Mouse (Mus musculus): Measurements from ENCODE around the gene 4933402N03Rik.

The 4933402N03Rik gene

DNA sequence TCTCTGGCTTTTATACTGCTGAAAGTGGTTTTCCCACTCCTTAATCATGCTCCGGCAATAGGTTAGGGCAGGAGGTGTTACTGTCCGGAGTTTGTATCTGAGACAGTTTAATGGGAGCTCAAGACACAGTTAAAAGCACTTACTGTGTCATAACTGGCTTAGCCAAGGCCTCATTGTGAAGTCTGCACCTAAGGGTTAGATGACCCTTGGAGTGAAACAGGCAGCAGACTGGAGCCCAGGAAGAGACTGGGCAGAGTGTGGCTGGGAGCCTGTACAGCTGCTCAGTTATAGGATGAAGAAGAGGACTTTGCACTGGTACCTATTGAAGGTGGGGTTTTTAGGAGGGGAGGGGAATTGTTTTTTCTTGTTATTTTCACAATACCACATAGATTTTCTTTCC lies at the start of gene 4933402N03Rik:
Gene 4933402N03Rik (minus strand): TSS at position 101 of the 400 bp plus-strand sequence.
- DNase-seq (ENCODE audit: low read depth, low spot score): no peak

- no peak for DNase-seq (ENCODE audit: low read depth, low spot score)
These were observed 41.9 kb upstream of the 4933402N03Rik start for GRCm38 (mm10) chr7:131187996-131188395.

DNA sequence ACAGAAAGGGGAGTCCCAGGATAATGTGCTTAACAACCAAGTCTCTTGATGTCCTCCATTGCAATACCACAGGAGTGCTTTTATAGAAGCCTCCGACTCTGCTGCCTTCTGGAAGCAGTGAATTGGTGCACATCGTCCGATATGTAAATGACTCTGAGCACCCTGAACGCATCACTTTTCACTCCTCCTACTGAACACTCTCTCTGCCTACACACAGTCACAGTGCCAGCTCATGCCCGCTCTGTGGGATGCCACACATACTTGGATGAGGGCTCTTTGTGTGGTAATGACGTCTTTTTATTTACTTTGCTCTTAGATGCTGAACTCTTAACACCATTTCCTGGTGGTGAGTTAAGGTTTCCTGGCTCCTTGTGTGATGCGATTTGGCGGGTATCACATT lies 40.9 kb upstream of the 4933402N03Rik start:
- DNase-seq (ENCODE audit: low read depth, low spot score): peak; percentile 50

DNA sequence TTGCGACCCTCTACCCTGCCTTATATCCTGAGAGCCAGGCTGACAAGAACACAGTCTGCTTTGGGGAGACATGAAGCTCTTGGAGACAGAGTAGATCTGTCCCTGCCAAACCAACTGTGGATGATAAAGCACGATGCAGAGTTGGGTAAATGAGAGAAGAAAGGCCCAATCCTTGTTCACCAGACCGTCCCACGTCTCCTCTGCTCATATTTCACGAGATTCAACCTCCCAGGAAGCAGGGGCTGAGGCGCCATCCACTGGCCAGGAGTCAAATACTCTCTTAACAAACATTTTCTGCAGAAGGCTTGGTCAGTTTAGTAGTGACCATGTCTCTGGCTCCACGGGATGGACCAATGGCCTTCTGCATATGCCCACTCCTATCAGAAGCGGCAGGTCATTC lies 38.2 kb upstream of the 4933402N03Rik start:
- no peak for DNase-seq (ENCODE audit: low read depth, low spot score)

DNA sequence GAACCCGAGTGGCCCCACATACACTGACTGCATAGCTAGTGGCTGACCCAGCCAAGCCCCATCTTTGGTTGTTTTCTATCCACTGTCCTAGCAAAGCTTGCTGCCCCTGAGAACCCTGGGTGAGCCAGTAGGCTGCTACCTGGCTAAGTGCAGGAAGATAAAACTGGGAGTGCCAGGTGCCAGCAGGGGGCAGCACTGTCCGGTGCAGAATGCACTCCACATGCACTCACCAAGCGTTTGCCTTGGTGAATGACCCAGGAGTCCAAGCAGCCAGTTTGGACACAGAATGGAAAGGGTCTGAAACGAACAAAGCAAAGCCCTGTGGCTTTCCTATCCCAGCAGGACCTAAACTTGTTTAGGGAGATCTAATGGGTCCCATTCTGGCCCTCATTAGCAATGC lies 36.6 kb upstream of the 4933402N03Rik start:
- no peak for DNase-seq (ENCODE audit: low read depth, low spot score)

DNA sequence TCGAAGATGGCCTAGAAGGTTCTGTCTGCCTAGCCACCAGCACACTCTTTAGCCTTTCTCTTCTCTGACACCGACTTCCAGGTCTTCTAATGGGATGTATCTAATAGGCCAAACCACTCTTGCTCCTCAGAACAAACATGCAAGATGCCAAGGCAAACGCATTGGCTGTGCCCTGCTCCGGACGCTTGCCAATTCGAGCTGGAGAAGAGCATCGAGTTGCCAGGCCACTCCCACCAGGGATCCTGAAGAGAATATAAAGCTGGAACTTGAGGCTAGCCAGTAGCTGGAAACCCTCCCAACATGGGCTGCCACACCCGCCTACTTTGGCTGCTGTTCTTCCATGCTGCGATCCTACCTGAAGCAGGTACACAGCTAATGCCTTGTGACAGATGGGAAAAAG lies 28.0 kb upstream of the 4933402N03Rik start, which contains the start of gene 5430419D17Rik:
Gene 5430419D17Rik (plus strand): TSS at position 282 of the 400 bp plus-strand sequence.
- no peak for DNase-seq (ENCODE audit: low read depth, low spot score)

GRCm38 (mm10) chr7:131169099-131169498 lies 23.0 kb upstream of the 4933402N03Rik start:
- no peak for DNase-seq (ENCODE audit: low read depth, low spot score)

GRCm38 (mm10) chr7:131167771-131168170 lies 21.7 kb upstream of the 4933402N03Rik start:
- DNase-seq (ENCODE audit: low read depth, low spot score): no peak

GRCm38 (mm10) chr7:131162251-131162650 lies 16.1 kb upstream of the 4933402N03Rik start:
- DNase-seq (ENCODE audit: low read depth, low spot score): no peak

GRCm38 (mm10) chr7:131153044-131153443 lies 6.9 kb upstream of the 4933402N03Rik start:
- no peak for DNase-seq (ENCODE audit: low read depth, low spot score)

DNA sequence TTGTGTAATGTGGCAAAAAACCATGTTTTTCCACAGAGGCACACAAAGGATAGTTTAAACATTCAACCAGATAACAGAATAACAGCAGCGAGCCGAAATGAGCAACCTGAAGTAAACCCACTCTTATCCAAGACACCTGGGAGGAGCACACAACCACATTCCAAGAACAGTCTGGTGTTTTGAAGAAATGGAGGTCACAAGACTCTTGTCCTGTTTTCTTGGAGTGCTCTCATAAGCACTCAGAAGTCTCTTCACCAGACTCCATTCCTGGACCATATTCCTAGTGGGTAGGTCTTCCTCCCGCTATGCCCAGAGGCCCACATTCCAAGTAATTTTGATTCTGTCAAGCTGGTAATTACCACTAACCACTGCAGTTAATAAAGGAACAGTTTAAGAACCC lies 4.1 kb upstream of the 4933402N03Rik start:
- no peak for DNase-seq (ENCODE audit: low read depth, low spot score)

- DNase-seq (ENCODE audit: low read depth, low spot score): no peak
These were observed 12.9 kb downstream of the 4933402N03Rik start for GRCm38 (mm10) chr7:131133181-131133580.

GRCm38 (mm10) chr7:131130021-131130420 lies 16.1 kb downstream of the 4933402N03Rik start:
- no peak for DNase-seq (ENCODE audit: low read depth, low spot score)

DNA sequence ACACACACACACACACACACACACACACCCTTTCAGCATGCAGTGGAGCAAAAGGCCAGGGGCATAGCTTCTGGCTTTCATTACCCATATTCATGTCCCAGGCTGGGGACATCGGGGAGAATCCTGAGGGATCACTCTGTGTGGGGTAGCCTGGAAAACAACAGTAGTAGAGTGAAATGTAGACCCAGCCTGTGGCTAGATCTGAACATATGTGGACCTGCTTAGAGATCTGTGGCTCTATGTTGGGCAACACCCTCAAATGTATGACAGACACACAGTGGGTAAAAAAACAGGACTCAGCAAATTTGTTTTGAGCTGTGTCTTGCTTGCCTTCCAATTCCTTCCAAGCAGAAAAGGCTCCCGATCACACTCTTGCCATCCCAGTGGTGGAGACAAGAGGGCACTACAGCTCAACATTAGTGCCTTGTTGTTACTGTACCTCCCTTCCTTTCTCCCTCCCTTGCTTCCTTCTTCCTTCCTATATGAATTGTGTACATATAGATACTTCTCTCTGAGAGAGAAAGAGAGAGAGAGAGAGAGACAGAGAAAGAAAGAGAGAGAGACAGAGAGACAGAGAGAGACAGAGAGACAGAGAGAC lies 23.8 kb downstream of the 4933402N03Rik start:
- DNase-seq (ENCODE audit: low read depth, low spot score): no peak

DNA sequence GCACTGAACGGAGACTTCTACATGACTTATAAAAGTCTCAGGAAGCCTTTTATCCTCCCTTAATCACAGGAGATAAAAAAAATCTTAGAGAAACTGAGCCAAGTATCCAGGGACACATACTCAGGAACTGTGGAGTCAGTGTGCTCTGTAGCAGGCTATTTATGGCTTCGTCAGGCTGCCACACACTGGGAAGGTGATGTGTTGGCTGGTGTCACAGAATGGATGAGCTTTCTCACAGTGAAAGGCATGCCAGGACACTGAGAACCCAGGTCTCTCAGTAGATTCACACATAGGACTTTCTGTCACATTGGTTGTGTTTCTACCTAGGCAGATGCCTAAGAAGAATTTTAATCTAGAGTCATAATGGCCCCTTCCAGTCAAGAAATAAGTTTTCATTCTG lies 31.7 kb downstream of the 4933402N03Rik start:
- peak; percentile 23 for DNase-seq (ENCODE audit: low read depth, low spot score)

- no peak for DNase-seq (ENCODE audit: low read depth, low spot score)
These were observed 32.4 kb downstream of the 4933402N03Rik start for GRCm38 (mm10) chr7:131113676-131114075.

DNA sequence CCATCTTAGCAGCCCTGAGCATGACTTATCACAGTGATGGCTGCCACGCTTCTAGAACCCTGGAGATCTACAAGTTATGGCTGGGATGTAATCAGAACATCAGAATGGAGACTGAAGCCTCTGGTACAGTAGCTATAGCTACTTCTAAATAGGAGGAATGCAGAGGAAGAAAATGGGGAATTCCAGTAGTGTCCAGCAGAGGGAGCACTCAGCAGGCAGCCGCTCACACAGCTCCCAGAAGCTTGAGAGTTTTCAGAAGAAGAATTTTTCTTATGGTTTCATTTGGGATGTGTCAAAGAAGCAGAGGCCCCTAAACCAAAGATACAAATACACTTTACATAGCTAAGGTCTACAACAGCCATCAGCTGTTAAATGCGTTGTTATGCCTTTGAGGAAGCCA lies 33.6 kb downstream of the 4933402N03Rik start:
- DNase-seq (ENCODE audit: low read depth, low spot score): peak; percentile 43

Measured in telencephalon, adult 2 months (tissue).